Mouse (Mus musculus) CH12.LX (cell line): ENCODE results near the gene Myt1l. TPM values are rescaled to one million over a fixed set of nuclear protein-coding genes. Genes with fewer than 3 reads are reported as not detected.

Experiments used
- DNase-seq: peaks from one replicate; pipeline ENCODE4 v3.0.0-alpha.2; 2013; ENCODE audit errors: extremely low read depth
- H3K27ac ChIP-seq: 2 replicates; pipeline ENCODE4 v1.5.1; 2012; ENCODE audit warnings: low read depth, mild to moderate bottlenecking, control low read depth, moderate library complexity; ENCODE audit not compliant: insufficient read depth
- H3K27me3 ChIP-seq: replicated peaks from 2 replicates; pipeline ENCODE3; 2012; ENCODE audit warnings: inconsistent platforms
- H3K36me3 ChIP-seq, 2 experiments: replicated peaks in 1 of 2; 2 replicates each; pipeline versions ENCODE3 to v1.6.1; 2012; ENCODE audit warnings: inconsistent platforms in 1 of 2, low read length in 1 of 2, mild to moderate bottlenecking in 1 of 2, mixed read lengths in 1 of 2, moderate library complexity in 1 of 2; ENCODE audit not compliant: control insufficient read depth in 1 of 2, insufficient read depth in 1 of 2
- H3K4me1 ChIP-seq, 2 experiments: 2 replicates each; pipeline ENCODE4 v1.6.1; 2012; ENCODE audit warnings: inconsistent platforms in 1 of 2, moderate library complexity in 1 of 2; ENCODE audit not compliant: insufficient read depth in 2 of 2, control insufficient read depth in 1 of 2
- H3K4me2 ChIP-seq: 2 replicates; pipeline ENCODE4 v1.6.1; 2012; ENCODE audit warnings: low read depth, mild to moderate bottlenecking, control low read depth; ENCODE audit not compliant: poor library complexity, insufficient read depth, severe bottlenecking
- H3K4me3 ChIP-seq, 3 experiments: fragments of 150-350 bp in 1 of 3; sonication (generic) in 1 of 3; replicated peaks in 1 of 3; 2 replicates each; pipeline versions ENCODE3 to v1.5.1; 2011 to 2012; ENCODE audit warnings: low read depth in 2 of 3, low read length in 2 of 3, mild to moderate bottlenecking in 2 of 3, moderate library complexity in 2 of 3, control low read depth in 1 of 3, improper control_type of control experiment in 1 of 3, inconsistent platforms in 1 of 3, mixed read lengths in 1 of 3; ENCODE audit not compliant: poor library complexity in 1 of 3
- H3K79me2 ChIP-seq: replicated peaks from 2 replicates; pipeline ENCODE4 v1.6.1; 2012; ENCODE audit warnings: mild to moderate bottlenecking, moderate library complexity; ENCODE audit not compliant: control insufficient read depth, poor library complexity, insufficient read depth, severe bottlenecking; ENCODE audit errors: extremely low read depth
- H3K9ac ChIP-seq: 2 replicates; pipeline ENCODE4 v1.6.1; 2012; ENCODE audit warnings: low read depth, mild to moderate bottlenecking, control low read depth, moderate library complexity; ENCODE audit not compliant: insufficient read depth
- H3K9me3 ChIP-seq: replicated peaks from 2 replicates; pipeline ENCODE3; 2012; ENCODE audit warnings: low read length, inconsistent platforms, mixed read lengths
- BHLHE40 ChIP-seq: IDR thresholded peaks from 2 replicates; pipeline ENCODE4 v1.6.1; 2011; ENCODE audit warnings: mild to moderate bottlenecking, low read depth, low read length, improper control_type of control experiment
- CHD1 ChIP-seq: IDR thresholded peaks from 2 replicates; pipeline ENCODE4 v1.6.1; 2012; ENCODE audit warnings: low read depth, low read length, improper control_type of control experiment, inconsistent platforms
- CHD2 ChIP-seq: IDR thresholded peaks from 2 replicates; pipeline ENCODE4 v1.6.1; 2011; ENCODE audit warnings: low read length, improper control_type of control experiment
- CTCF ChIP-seq, 2 experiments: IDR thresholded peaks in 1 of 2; conservative IDR thresholded peaks in 1 of 2; 2 replicates each; pipeline ENCODE4 v1.5.1; 2011 to 2012; ENCODE audit warnings: low read depth in 2 of 2, low read length in 2 of 2, improper control_type of control experiment in 1 of 2, inconsistent platforms in 1 of 2, mild to moderate bottlenecking in 1 of 2, moderate library complexity in 1 of 2
- E2F4 ChIP-seq: IDR thresholded peaks from 2 replicates; pipeline ENCODE4 v1.6.1; 2011; ENCODE audit warnings: low read depth, low read length, improper control_type of control experiment; ENCODE audit not compliant: insufficient replicate concordance
- ETS1 ChIP-seq: conservative IDR thresholded peaks from 2 replicates; pipeline ENCODE4 v1.6.1; 2012; ENCODE audit warnings: low read depth, mild to moderate bottlenecking, inconsistent platforms, low read length, improper control_type of control experiment, moderate library complexity
- HCFC1 ChIP-seq: IDR thresholded peaks from 2 replicates; pipeline ENCODE4 v1.6.1; 2012; ENCODE audit warnings: low read depth, mild to moderate bottlenecking, inconsistent platforms, low read length, improper control_type of control experiment
- IRF4 ChIP-seq: IDR thresholded peaks from 2 replicates; pipeline ENCODE4 v1.6.1; 2014; ENCODE audit warnings: low read depth, mild to moderate bottlenecking, inconsistent platforms, low read length, improper control_type of control experiment
- KAT2A ChIP-seq: IDR thresholded peaks from 2 replicates; pipeline ENCODE4 v1.6.1; 2012; ENCODE audit warnings: low read length, improper control_type of control experiment, inconsistent platforms; ENCODE audit not compliant: insufficient replicate concordance
- MAFK ChIP-seq: IDR thresholded peaks from 2 replicates; pipeline ENCODE4 v1.6.1; 2011; ENCODE audit warnings: low read length, improper control_type of control experiment; ENCODE audit not compliant: insufficient replicate concordance
- MAX ChIP-seq: IDR thresholded peaks from 2 replicates; pipeline ENCODE4 v1.6.1; 2011; ENCODE audit warnings: low read length, improper control_type of control experiment
- MYC ChIP-seq: IDR thresholded peaks from 2 replicates; pipeline ENCODE4 v1.6.1; 2011; ENCODE audit warnings: low read depth, mild to moderate bottlenecking, improper control_type of control experiment, low read length
- NRF1 ChIP-seq: IDR thresholded peaks from 2 replicates; pipeline ENCODE4 v1.6.1; 2014; ENCODE audit warnings: low read depth, mild to moderate bottlenecking, inconsistent platforms, low read length, improper control_type of control experiment, moderate library complexity
- POLR2A ChIP-seq: IDR thresholded peaks from 2 replicates; pipeline ENCODE4 v1.6.1; 2011; ENCODE audit warnings: low read depth, mild to moderate bottlenecking, improper control_type of control experiment, low read length
- POLR2AphosphoS2 ChIP-seq: IDR thresholded peaks from 2 replicates; pipeline ENCODE4 v1.6.1; 2011; ENCODE audit warnings: low read depth, low read length, improper control_type of control experiment
- RAD21 ChIP-seq: IDR thresholded peaks from 2 replicates; pipeline ENCODE4 v1.6.1; 2011; ENCODE audit warnings: low read depth, mild to moderate bottlenecking, low read length, improper control_type of control experiment, moderate library complexity
- RCOR1 ChIP-seq: conservative IDR thresholded peaks from 2 replicates; pipeline ENCODE4 v1.6.1; 2012; ENCODE audit warnings: low read depth, mild to moderate bottlenecking, inconsistent platforms, low read length, improper control_type of control experiment
- SMC3 ChIP-seq: IDR thresholded peaks from 2 replicates; pipeline ENCODE4 v1.6.1; 2011; ENCODE audit warnings: low read depth, low read length, improper control_type of control experiment
- TBP ChIP-seq: conservative IDR thresholded peaks from 2 replicates; pipeline ENCODE4 v1.6.1; 2011; ENCODE audit warnings: low read depth, low read length, improper control_type of control experiment
- TCF12 ChIP-seq: IDR thresholded peaks from 2 replicates; pipeline ENCODE4 v1.6.1; 2014; ENCODE audit warnings: low read depth, mild to moderate bottlenecking, inconsistent platforms, low read length, improper control_type of control experiment
- UBTF ChIP-seq: IDR thresholded peaks from 2 replicates; pipeline ENCODE4 v1.6.1; 2012; ENCODE audit warnings: low read depth, mild to moderate bottlenecking, inconsistent platforms, low read length, improper control_type of control experiment, moderate library complexity
- USF1 ChIP-seq: IDR thresholded peaks from 2 replicates; pipeline ENCODE4 v1.6.1; 2014; ENCODE audit warnings: low read depth, mild to moderate bottlenecking, inconsistent platforms, low read length, improper control_type of control experiment
- dilution Hi-C: fragments of 300-500 bp; cut with MboI; formaldehyde crosslinking; loops from 2 replicates; pipeline ENCODE4 v1.14.3; 2020; ENCODE audit warnings: low sequenced_read_pairs; ENCODE audit not compliant: extremely low pct_unique_long_range_greater_than_20kb, extremely low pct_ligation_motif_present
- in situ Hi-C: fragments of 300-500 bp; cut with MboI; formaldehyde crosslinking; loops from 3 replicates; pipeline ENCODE4 v1.14.3; 2019; ENCODE audit warnings: low sequenced_read_pairs, low pct_ligation_motif_present, low pct_unique_long_range_greater_than_20kb, mixed read lengths
- polyA plus RNA-seq: library from polyadenylated mRNA; unstranded; fragments of >175 nt; gene quantifications from 2 replicates; pipeline ENCODE4 v1.2.1, GENCODE M21; 2012; ENCODE audit warnings: low read depth; ENCODE audit not compliant: insufficient read length
- total RNA-seq, 2 experiments: library from RNA; depleted of rRNA; stranded (reverse); fragments of 300-350 nt in 1 of 2; fragments of >200 nt in 1 of 2; gene quantifications; 2 replicates each; pipeline ENCODE4 v1.2.3; 2012 to 2014

Gene Myt1l
- total and polyA plus RNA-seq, 3 experiments = 0.31 to 1.1 TPM; not detected in 1

GRCm38 (mm10) chr12:29526236-29526644 is 1.9 kb upstream of the Myt1l start:
- no peak overlapping the region for H3K27ac ChIP-seq
- no peaks in the 10 kb centered on the region for H3K9me3 ChIP-seq
- no peak for TF ChIP-seq HCFC1
- TF ChIP-seq POLR2A = no peak
- no peak for TF ChIP-seq IRF4
- no peak for TF ChIP-seq CHD1
- in situ Hi-C loops = no loop called here
- dilution Hi-C loops = no loop called here
- H3K9ac ChIP-seq = no peak overlapping the region
- H3K4me1 ChIP-seq = no peaks in the 10 kb centered on the region
- H3K79me2 ChIP-seq = no peaks in the 10 kb centered on the region
- H3K27me3 ChIP-seq = no peaks in the 10 kb centered on the region
- H3K36me3 ChIP-seq = no peaks in the 10 kb centered on the region
- no peak for DNase-seq
- H3K4me3 ChIP-seq = no peak overlapping the region
- 0 out of 2 replicates have a peak overlapping the region, but pooled peaks have one; percentile 1 for H3K4me2 ChIP-seq

GRCm38 (mm10) chr12:29527048-29527761 is 979 bp upstream of the Myt1l start:
- no peak for TF ChIP-seq ETS1
- no peak for TF ChIP-seq TBP
- no peak for TF ChIP-seq RCOR1
- TF ChIP-seq MYC = no peak
- TF ChIP-seq HCFC1 = no peak
- TF ChIP-seq NRF1 = no peak
- TF ChIP-seq UBTF = no peak
- no peak for TF ChIP-seq POLR2AphosphoS2
- no peak for TF ChIP-seq KAT2A
- TF ChIP-seq SMC3 = no peak
- TF ChIP-seq TCF12 = no peak
- TF ChIP-seq MAFK = no peak
- TF ChIP-seq RAD21 = no peak
- no peak for TF ChIP-seq CHD2
- TF ChIP-seq E2F4 = no peak
- TF ChIP-seq USF1 = no peak
- TF ChIP-seq CTCF (conservative IDR thresholded peaks at IDR 0.05 in 1 of 2, IDR thresholded peaks at IDR 0.05 in 1 of 2; ENCODE audit: low read depth in 2 of 2, low read length in 2 of 2) = no peak
- no peak for TF ChIP-seq BHLHE40
- no peak for TF ChIP-seq MAX
- TF ChIP-seq, all 38 proteins: peak for 0

More at GRCm38 (mm10) chr12:29527048-29527761, 979 bp upstream of the Myt1l start:
- H3K4me3 ChIP-seq = no peak overlapping the region
- H3K4me2 ChIP-seq = peak overlapping the region; percentile 8; the same call in 1 of the 2 replicates
- no peak overlapping the region for H3K27ac ChIP-seq
- H3K27me3 ChIP-seq = no peaks in the 10 kb centered on the region
- H3K9ac ChIP-seq = no peak overlapping the region
- no peaks in the 10 kb centered on the region for H3K79me2 ChIP-seq
- no peaks in the 10 kb centered on the region for H3K36me3 ChIP-seq
- no peaks in the 10 kb centered on the region for H3K9me3 ChIP-seq
- no peaks in the 10 kb centered on the region for H3K4me1 ChIP-seq
- DNase-seq = no peak
- in situ Hi-C loops (no loop called here), dilution Hi-C loops (no loop called here)
